Mouse (Mus musculus) cerebellum, adult 2 months (tissue): ENCODE measurements around the gene Plekhg4. TPM values are rescaled to one million over a fixed set of nuclear protein-coding genes. Genes with fewer than 3 reads are reported as not detected.

ENCODE experiments used
- DNase-seq, 2 experiments: peaks; one replicate each; pipeline ENCODE4 v3.0.0; 2021
- H3K27ac ChIP-seq: fragments of 200-500 bp; 2 replicates; pipeline ENCODE4 v1.5.1; 2012; ENCODE audit warnings: low read length, control low read depth, inconsistent platforms; ENCODE audit not compliant: insufficient read depth
- H3K27me3 ChIP-seq: fragments of 200-500 bp; 2 replicates; pipeline ENCODE4 v1.6.1; 2012; ENCODE audit warnings: inconsistent platforms, mild to moderate bottlenecking, low read length, moderate library complexity; ENCODE audit not compliant: control insufficient read depth, insufficient read depth
- H3K4me1 ChIP-seq: fragments of 200-500 bp; 2 replicates; pipeline ENCODE4 v1.6.1; 2011; ENCODE audit warnings: low read length; ENCODE audit not compliant: control insufficient read depth, insufficient read depth
- H3K4me3 ChIP-seq: fragments of 200-500 bp; replicated peaks from 2 replicates; pipeline ENCODE3; 2011; ENCODE audit warnings: mild to moderate bottlenecking, low read depth, low read length, control low read depth; ENCODE audit not compliant: insufficient read depth
- CTCF ChIP-seq: fragments of 200-500 bp; IDR thresholded peaks from 2 replicates; pipeline ENCODE4 v1.5.1; 2011; ENCODE audit warnings: low read depth, mild to moderate bottlenecking, control low read depth, low read length, moderate library complexity, borderline replicate concordance; ENCODE audit not compliant: insufficient read depth
- POLR2A ChIP-seq: fragments of 200-500 bp; IDR thresholded peaks from 2 replicates; pipeline ENCODE4 v1.6.1; 2011; ENCODE audit warnings: low read length, control low read depth, borderline replicate concordance; ENCODE audit not compliant: insufficient read depth
- WGBS: fragments of 180-500 bp; shearing (Covaris S2); methylation state at CpG from one replicate; pipeline ENCODE4 v1.1.7; 2018; 5-methylcytosine and 5-hydroxymethylcytosine counted together
- polyA plus RNA-seq: library from polyadenylated mRNA; depleted of rRNA; stranded (reverse); fragments of >200 nt; gene quantifications from 2 replicates; pipeline ENCODE4 v1.2.3, GENCODE M21; 2012

Plekhg4 gene
- polyA plus RNA-seq, 1 experiment, result 11.0 TPM

GRCm38 (mm10) chr8:105346611-105347427, 26.3 kb upstream of the Plekhg4 start:
- DNase-seq, result peak in 1 of 2 experiments; percentile 43
- Histone ChIP-seq H3K27ac (no peak overlapping the region), H3K4me1 (no peaks in the 10 kb centered on the region), H3K4me3 (peak overlapping the region; percentile 82), H3K27me3 (no peaks in the 10 kb centered on the region)
- WGBS, result 15% methylated on average over 34 of the region's 34 CpGs
- no peak for TF ChIP-seq POLR2A
- no peak for TF ChIP-seq CTCF

DNA sequence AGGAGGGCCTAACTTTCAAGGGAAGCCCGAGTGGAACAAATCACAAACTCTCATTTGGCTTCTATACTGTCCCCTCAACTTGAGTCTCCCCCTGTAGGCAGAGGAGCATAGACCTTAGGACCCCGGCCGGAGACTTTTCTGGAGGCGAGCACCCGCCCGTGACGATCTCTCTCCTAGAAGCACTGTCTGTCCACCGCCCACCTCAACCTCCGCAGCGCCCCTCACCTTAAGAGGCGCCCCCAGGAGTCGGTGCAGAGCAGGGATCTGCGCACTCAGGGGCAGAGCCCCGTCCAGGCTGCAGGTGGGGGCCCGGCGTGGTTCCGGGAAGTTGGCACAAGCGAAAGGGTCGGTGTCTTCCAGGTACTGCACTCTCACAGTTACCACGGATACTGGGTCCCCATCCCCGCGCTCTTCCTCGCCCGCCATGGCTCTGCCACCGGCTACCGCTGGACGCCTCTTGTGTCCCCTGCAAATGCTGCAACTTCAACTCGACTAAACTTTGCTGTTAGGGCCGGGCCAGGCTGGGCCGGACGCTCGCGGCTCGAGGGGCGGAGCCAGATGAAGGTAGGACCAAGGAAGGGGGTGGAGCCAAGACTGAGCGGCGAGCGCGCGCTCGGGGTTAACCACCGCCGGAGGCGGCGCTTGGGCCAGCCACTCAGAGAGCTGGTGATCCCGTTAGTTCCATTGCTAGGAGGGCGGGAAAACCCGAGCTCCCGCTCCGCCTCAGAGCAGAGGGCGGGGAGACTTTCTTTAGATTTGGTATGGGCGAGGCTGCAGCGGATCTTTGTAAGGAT, 25.4 kb upstream of the Plekhg4 start, which contains the start of gene Fhod1:
Gene Fhod1, minus strand, starts transcription at position 526 of the 794 bp plus-strand sequence.
- WGBS, result 1% methylated on average over 53 of the region's 53 CpGs
- Histone ChIP-seq H3K4me1 (no peaks in the 10 kb centered on the region), H3K27ac (peak within 1 kb of the TSS; percentile 62)

DNA sequence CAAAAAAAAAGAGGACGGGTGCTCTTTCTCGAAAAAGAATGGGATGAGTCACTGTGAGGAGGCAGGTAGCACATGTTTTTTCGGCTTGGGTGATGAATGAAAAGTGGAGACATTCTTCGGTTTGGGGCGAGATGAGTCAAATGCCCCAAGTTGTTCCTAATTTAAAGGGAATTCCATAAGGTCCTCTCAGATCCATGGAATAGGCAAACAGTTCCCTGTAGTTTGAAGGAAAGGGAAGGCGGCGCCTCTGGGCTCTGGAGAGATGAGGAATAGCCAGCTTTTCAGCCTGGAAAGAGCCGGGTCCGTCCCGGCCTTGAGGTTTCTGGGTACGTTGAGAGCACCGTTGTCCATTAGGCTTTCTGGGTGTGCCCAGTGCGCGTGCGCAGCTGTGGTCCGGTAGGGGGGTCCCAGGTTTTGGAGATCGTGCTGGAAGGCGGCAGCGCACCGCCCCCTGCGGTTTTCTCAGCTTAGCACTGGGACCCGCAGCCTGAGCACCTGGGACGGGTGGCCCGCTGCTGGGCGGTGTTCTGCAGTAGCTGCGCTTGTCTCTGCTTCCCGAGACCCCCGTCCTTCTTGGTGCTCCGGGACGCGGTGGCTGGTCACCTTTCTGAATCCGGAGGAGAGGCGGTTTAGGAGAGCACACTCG, 24.5 kb upstream of the Plekhg4 start, which contains the start of gene Slc9a5:
Gene Slc9a5, plus strand, starts transcription at position 394 of the 646 bp plus-strand sequence.
- WGBS, result 0% methylated on average over 34 of the region's 34 CpGs
- peak; percentile 73 to 77 for DNase-seq
- Histone ChIP-seq H3K27me3 (no peaks in the 10 kb centered on the region), H3K4me1 (peaks cover 6% of the 10 kb centered on the region), H3K4me3 (peak within 1 kb of the TSS; percentile 82), H3K27ac (peak within 1 kb of the TSS; percentile 62)
- TF ChIP-seq POLR2A (no peak), CTCF (no peak)

More for the DNA sequence above, 25.4 kb upstream of the Plekhg4 start, which contains the start of gene Fhod1:
- H3K27me3 ChIP-seq, result no peaks in the 10 kb centered on the region
- peak; percentile 91 to 95 for DNase-seq
- H3K4me3 ChIP-seq, result peak within 1 kb of the TSS; percentile 82
- TF ChIP-seq POLR2A (no peak; the same call in 1 of the 2 replicates), CTCF (no peak)

- Histone ChIP-seq H3K4me3 (peak overlapping the region; percentile 82), H3K27ac (peak overlapping the region; percentile 62), H3K27me3 (no peaks in the 10 kb centered on the region), H3K4me1 (peaks cover 10% of the 10 kb centered on the region)
- peak; percentile 66 to 74 for DNase-seq
- TF ChIP-seq POLR2A (no peak), CTCF (no peak)
- WGBS, result 1% methylated on average over 47 of the region's 48 CpGs
Observed at GRCm38 (mm10) chr8:105349096-105349771, 23.8 kb upstream of the Plekhg4 start.

- TF ChIP-seq POLR2A (no peak), CTCF (no peak)
- WGBS, result 11% methylated on average over 7 of the region's 7 CpGs
- Histone ChIP-seq H3K4me1 (peaks cover 15% of the 10 kb centered on the region), H3K27ac (peak overlapping the region; percentile 68), H3K27me3 (no peaks in the 10 kb centered on the region), H3K4me3 (peak overlapping the region; percentile 82)
- peak in 1 of 2 experiments; percentile 38 for DNase-seq
Observed at GRCm38 (mm10) chr8:105350186-105350585, 22.9 kb upstream of the Plekhg4 start.

- Histone ChIP-seq H3K27ac (peak overlapping the region; percentile 4; the same call in 1 of the 2 replicates), H3K4me1 (peaks cover 23% of the 10 kb centered on the region), H3K27me3 (no peaks in the 10 kb centered on the region), H3K4me3 (no peak overlapping the region)
- TF ChIP-seq POLR2A (no peak), CTCF (no peak)
- DNase-seq, result peak; percentile 73 to 74
- WGBS, result 7% methylated on average over 8 of the region's 8 CpGs
Observed at GRCm38 (mm10) chr8:105353583-105354135, 19.4 kb upstream of the Plekhg4 start.

GRCm38 (mm10) chr8:105354549-105354948, 18.5 kb upstream of the Plekhg4 start:
- no peaks in the 10 kb centered on the region for H3K27me3 ChIP-seq
- no peak overlapping the region for H3K4me3 ChIP-seq
- no peak overlapping the region for H3K27ac ChIP-seq
- WGBS, result 69% methylated on average over 4 of the region's 4 CpGs
- peaks cover 23% of the 10 kb centered on the region for H3K4me1 ChIP-seq
- DNase-seq, result no peak
- TF ChIP-seq POLR2A (no peak), CTCF (no peak)
